Mouse (Mus musculus) kidney, postnatal 36 days (tissue): ENCODE data around the gene P2ry2.
A peak's percentile ranks its signal among the peaks of the same experiment; 100 is the strongest.

Source experiments
- DNase-seq, 2 experiments: peaks; one replicate each; pipeline ENCODE4 v3.0.0; 2021 to 2022; ENCODE audit warnings: mixed read lengths in 2 of 2

P2ry2 gene

GRCm38 (mm10) chr7:100978171-100978570 lies 34.5 kb downstream of the P2ry2 start:
- DNase-seq: no peak

- DNase-seq: peak in 1 of 2 experiments; percentile 56
Measured at GRCm38 (mm10) chr7:100974135-100974903, 38.3 kb downstream of the P2ry2 start, which contains the start of gene P2ry6. P2ry6 (minus strand) TSS chr7:100974649.

- DNase-seq: no peak
Measured at GRCm38 (mm10) chr7:100972875-100973274, 39.8 kb downstream of the P2ry2 start.

GRCm38 (mm10) chr7:100968874-100969659 lies 43.6 kb downstream of the P2ry2 start:
- DNase-seq: no peak

GRCm38 (mm10) chr7:100968376-100968775 lies 44.3 kb downstream of the P2ry2 start:
- DNase-seq: no peak

GRCm38 (mm10) chr7:100967850-100968249 lies 44.8 kb downstream of the P2ry2 start:
- DNase-seq: peak; percentile 33 to 34

GRCm38 (mm10) chr7:100966014-100966413 lies 46.7 kb downstream of the P2ry2 start:
- DNase-seq: no peak

- peak in 1 of 2 experiments; percentile 53 for DNase-seq
Measured at GRCm38 (mm10) chr7:100965079-100965478, 47.6 kb downstream of the P2ry2 start.

GRCm38 (mm10) chr7:100964242-100964641 lies 48.4 kb downstream of the P2ry2 start:
- no peak for DNase-seq

- DNase-seq: no peak
Measured at GRCm38 (mm10) chr7:100963381-100963780, 49.3 kb downstream of the P2ry2 start.

- DNase-seq: no peak
Measured at GRCm38 (mm10) chr7:100961146-100961545, 51.5 kb downstream of the P2ry2 start.

GRCm38 (mm10) chr7:100960462-100960861 lies 52.2 kb downstream of the P2ry2 start:
- DNase-seq: no peak

GRCm38 (mm10) chr7:100958426-100958825 lies 54.2 kb downstream of the P2ry2 start:
- DNase-seq: peak in 1 of 2 experiments; percentile 41

- DNase-seq: peak in 1 of 2 experiments; percentile 18
Measured at GRCm38 (mm10) chr7:100952686-100953085, 60.0 kb downstream of the P2ry2 start.

GRCm38 (mm10) chr7:100951903-100952302 lies 60.8 kb downstream of the P2ry2 start:
- DNase-seq: no peak

- peak; percentile 35 to 40 for DNase-seq
Measured at GRCm38 (mm10) chr7:100950481-100951010, 62.1 kb downstream of the P2ry2 start.

- no peak for DNase-seq
Measured at GRCm38 (mm10) chr7:100950031-100950430, 62.6 kb downstream of the P2ry2 start.
